Mouse (Mus musculus) adrenal gland, postnatal 4 days (tissue): ENCODE results near the gene 9230102O04Rik. TPM values are rescaled to one million over a fixed set of nuclear protein-coding genes. Genes with fewer than 3 reads are reported as not detected.

Source experiments
- DNase-seq, 2 experiments: peaks; one replicate each; pipeline ENCODE4 v3.0.0; 2021 to 2022; ENCODE audit warnings: low spot score in 2 of 2, mixed read lengths in 2 of 2
- long read RNA-seq, 2 experiments: library from polyadenylated mRNA; stranded (forward); transcript quantifications; one replicate each; pipeline ENCODE4 v2.0.0; 2021
- total RNA-seq, 2 experiments: library from RNA; stranded (reverse); gene quantifications; 2 replicates each; pipeline ENCODE4 v1.2.3; 2021

Gene 9230102O04Rik
- total RNA-seq: 1 to 10 TPM in 1 of 2 experiments, under 1 TPM in 1; 0.87 to 2.3 TPM
- long read RNA-seq, experiment 1: 0 reads
- long read RNA-seq, experiment 2, partial matches to known transcripts: 0 of 2 reads
- long read RNA-seq, experiment 2, other reads (novel, unspliced or antisense): 2 of 2 reads

DNA sequence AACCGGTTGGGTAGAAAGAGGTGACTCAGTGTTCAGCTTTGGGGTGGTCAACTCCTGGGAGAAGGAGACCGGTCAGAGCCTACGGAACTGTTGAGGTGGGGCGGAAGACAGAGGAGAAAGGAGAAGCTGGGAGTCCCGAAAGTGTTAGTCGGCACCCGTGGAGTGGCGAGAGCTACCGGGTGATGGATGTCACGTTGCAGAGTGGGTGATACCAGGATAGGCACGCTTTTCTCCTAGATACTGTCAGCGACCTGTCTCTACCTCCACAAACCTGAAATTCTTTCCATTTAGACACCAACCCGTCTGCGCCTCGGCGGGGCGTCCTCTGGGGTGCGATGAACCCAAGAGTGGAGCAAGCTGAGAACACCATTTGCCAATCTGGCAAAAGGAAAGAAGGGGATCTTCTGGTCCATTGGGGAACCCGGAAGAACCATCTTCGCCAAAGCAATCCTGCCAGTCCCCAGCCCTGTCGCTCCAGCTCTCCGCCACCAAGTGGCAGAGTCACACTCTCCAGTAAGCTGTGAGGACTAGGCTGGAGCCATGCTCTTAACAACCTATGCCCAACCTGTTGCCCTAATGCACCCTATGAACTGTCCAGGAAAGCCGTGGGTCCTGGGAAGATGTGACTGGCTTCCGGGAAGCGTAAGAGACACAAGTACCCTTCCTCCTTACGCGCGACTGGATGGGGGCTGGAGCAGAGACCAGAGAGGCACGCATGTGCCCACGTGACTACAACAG lies at the start of gene 9230102O04Rik:
9230102O04Rik (minus strand) TSS at position 628 of the 738 bp plus-strand sequence.
- no peak for DNase-seq

DNA sequence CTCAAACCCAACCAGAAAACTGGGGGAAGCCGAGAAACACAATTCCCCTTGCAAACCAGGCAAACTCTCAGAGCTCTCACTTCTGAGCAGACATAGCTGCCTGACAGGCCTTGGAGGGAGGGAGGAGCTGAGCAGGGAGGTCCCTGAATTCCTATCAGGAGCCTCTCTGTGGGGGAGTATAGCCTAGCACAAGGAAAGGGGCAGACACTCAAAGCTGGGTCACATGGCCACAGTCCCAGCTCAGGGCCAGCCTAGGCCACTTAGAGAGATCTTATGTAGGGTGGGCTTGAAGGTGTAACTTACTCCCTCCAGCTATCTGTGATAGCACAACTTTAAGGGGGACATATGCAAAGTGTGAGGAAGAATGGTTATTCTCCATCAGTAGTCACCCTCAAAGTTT lies 46.6 kb upstream of the 9230102O04Rik start:
- DNase-seq: no peak

DNA sequence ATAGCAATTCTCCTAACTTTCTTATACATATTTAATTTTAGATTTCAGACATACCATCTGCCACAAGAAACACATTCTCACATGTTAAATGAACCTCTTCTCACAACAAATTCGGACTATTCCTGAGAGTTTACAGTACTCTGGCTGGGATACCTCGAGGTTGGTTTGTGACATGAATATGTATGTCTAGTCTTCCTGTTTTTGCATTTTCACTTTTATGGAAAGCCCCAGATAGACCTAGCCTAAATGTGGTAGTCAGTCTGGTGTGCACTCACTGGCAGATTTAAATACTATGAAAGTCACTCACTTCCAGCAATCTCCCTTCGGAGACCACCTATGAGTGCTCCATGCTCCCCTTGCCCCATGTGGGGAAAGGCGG lies 37.6 kb upstream of the 9230102O04Rik start:
- DNase-seq: no peak

DNA sequence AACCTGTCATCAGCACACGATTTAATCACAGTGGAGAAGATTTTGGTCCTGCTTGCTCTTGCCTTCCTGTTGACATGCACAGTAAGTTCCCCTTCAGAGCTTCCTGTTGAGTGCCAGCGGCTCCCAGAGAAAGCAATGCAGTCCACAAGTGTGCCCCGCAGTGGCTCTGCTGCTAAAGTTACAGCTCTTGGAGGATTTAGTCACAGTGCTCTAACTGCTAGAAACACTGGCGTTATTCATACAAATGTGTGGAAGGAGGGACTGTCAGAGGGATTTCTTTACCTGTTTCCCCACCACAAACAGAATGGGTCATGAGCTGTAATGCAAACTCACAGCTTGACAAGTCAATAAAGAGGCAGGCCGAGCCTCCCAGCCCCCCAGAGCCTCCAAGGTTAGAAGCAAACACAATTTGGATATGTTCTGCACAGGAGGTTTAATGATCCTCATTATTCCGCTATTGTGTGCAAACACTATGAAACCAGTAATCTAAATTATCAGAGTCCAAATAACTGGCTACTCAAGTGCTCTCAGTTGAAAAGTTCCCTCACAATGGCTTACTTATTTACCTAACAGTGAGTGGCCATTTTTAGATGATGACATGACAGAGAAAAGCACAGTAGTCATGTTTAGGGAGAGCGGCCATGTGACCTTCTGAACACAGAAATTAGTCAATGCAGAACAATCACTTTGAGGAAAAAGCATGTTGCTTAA lies 37.0 kb upstream of the 9230102O04Rik start:
- DNase-seq: no peak

DNA sequence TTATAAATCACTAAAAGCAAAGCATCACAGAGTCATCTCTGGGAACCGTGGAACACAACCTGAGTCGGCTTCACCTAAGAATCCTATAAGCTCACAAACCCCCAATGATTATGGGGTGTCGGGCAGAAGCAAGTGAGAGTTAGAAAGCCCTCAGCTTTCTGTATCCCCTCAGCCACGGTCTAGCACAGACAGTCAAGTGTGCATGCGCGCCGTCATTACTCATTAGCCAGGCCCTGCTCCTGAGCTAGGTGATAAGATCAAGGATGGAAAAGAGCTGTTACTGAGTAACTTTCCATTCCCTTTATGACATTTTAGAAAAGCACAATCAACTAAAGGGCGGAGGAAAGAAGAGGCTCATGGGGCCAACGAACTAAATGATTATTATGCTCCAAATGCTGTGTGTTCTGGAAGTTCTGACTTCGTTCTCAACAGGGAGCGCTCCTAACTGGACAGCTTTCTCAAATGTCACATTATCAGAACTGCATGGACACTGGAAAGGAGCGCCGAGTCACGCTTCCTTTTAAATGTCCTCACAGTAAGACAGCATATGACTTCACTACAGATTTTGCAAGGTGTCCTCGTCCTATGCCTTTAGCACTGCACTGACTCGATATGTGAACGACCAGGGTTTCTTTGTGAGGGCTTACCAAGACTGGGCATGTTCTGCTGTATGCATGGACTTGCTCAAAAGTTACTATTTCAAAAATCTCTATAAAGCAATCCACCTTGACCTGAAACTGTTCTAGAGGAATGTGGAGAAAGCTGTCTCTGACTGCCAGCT lies 29.5 kb upstream of the 9230102O04Rik start:
- no peak for DNase-seq

DNA sequence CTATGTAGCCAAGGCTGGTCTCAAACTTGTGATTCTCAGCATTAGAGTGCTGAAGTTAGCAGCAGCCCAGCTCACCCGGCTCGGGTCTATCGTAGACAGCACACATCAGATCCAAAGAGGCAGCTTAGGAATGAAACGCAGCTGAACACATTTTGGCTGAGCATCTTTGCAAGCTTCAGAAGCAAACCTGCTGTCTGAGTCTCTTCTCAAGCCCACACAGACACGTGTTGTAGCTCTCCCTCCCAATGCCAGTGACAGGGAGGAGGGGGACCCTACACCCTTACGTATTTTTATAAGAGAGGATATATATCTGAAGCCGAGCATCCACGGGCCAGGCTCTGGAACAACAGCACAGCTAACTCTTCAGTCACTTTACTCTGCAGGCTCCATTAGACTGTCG lies 28.3 kb upstream of the 9230102O04Rik start:
- no peak for DNase-seq

DNA sequence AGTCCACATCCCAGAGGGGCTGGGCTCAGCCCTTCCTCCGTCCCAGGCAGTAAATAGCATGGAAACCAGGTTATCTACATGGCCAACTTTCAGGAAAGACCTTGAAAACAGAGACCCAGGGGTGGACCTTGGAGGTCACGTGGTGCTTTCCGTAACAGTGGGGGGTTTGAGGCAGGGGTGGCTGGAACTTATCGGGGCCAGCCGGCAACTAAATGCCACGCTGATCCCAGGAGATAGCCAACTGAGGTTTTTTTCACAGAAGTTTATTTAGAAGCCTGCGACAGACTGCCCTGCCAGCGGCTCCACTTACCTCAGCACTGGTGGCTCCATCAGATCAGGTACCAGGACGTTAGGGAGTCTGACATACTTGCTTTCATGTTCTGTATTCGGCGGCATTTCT lies 16.7 kb upstream of the 9230102O04Rik start:
- DNase-seq: no peak

DNA sequence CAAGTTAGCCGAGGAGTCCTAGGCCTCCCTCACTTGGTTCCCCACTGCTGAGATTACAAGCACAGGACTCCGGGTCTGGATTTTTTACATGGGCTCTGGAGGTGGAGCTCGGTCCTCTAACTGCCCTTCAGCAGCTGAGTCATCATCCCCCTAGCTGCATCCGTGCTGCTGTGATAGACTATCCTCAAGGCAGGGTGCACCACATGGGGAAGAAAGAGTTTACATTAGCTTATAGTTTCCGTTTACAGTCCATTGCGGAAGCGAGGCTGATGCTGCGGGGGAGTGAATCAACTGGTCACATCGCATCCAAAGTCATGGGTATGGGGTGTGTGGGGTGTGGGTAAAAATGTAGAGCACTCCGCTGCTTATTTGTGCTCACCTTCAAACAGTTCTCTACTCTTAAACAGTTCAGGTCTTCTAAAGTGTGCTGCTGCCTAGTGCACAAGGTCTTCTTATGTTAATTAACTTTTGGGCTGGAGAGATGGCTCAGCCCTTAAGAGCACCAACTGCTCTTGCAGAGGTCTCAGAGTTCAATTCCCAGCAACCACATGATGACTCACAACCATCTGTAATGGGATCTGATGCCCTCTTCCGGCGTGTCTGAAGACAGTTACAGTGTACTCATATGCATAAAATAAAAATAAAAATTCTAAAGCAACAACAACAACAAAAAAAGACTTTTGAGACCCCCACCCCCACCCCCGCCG lies 14.7 kb upstream of the 9230102O04Rik start:
- DNase-seq: no peak

DNA sequence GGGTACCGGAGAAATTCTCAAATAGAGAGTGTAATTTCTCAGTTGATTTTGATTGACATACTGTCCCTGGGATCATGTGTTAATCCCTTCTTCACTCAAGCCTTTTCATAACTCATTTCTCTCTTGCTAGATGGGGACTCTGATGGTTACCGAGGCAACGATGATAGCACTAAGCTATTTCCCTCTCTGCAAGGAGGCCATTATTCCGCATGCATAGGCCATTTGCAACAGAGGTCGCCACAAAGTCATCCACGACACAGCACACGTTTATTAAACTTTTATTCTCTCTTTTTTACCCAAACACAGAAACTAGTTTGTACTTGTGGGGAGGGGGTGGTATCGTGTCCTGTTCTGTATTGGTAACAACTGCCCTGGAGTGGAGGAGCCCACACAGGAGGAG lies 8.5 kb upstream of the 9230102O04Rik start:
- DNase-seq: no peak

DNA sequence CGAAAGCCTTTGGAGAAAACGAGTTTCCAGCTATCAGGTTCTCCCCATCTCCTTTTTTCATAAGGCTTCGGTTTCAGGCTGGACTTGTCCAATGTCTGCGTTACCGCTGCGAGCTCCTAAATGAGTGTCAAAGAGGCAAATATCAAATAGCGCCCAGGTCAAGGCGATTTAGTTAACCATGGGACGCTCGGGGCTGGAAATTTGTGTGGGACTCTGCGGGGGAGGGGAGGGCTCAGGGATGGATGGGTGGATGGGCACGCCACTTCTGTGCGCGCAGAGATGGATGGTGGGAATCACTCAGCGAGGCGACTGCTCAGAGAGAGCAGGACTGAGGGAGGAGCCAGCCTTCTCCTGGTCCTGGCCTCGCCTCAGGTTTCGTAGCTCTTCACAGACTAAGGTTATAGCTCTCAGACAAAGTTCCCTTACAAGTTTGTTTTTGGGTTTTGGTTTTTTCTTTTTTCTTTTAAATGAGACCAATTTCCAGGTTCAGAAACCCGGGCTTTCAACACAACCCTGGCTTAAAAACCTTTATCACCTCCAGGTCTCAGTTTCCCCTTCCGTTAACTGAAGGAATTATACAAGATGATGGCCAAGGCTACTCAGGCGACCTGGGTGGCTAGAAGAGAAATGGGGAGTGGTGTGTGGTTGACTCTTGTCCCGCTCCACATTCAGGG lies 6.9 kb upstream of the 9230102O04Rik start:
- no peak for DNase-seq

DNA sequence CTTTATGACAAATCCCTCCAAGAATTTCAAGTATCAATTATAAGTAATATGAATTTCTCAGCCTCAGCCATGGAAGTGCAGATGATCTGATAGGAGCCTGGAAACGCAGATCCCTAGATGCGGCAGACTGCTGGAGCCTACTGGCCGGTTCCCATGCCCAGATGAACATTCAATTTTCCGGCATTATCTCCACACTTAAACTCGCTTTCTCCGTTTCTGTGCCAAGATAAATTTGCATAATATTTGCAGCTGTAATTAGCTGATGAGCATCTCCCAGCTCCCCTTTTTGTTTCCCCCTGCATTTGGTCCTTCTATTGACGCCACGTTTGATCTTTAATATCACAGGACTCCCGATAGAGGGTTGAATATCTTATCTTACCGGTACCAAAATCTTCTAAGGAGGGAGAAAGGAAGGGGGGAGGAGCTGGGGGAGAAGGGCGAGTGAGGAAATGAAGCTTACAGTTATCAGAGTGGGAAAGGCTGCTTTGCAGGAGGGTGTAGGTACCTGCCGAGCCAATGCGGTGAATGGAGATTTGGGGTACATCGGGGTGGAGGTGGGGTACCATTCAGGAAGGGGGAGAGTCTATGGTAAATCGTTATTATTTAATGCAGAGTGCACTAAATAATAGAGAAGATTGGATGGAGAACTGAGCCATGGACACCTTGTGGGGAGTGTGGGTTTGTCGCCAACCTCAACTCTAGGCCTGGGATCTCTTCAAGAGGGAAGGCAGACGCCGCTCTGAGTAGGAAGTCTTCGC lies 5.7 kb upstream of the 9230102O04Rik start:
- no peak for DNase-seq

DNA sequence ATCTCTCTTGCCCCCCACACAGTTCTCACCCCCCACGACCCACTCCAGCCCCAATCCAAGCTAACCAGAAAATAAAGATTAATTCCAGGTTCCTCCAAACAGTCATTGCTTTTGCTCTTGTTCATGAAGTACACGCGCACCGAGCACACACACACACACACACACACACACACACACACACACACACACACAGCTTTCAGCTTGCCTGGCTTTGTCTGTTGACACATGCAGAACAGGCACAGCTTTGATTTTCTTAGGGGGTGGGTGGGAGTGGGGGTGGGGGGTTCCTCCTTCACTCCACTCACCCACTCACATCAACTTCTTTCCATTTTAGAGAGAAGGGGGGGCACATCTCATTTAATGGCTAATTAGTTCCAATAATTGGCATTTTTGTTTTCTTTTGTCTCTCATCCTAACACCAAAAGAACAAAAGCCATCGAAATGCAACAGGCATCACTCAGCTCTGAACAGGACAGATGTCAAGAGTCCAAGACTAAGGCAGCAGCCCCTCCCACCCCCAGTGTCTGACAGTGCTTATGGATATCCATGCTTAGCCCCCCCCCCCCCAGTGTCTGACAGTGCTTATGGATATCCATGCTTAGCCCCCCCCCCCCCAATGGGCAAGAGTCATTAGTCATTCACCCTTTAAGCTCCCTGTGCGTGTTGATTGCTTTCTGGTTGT lies 4.1 kb upstream of the 9230102O04Rik start:
- DNase-seq: no peak

DNA sequence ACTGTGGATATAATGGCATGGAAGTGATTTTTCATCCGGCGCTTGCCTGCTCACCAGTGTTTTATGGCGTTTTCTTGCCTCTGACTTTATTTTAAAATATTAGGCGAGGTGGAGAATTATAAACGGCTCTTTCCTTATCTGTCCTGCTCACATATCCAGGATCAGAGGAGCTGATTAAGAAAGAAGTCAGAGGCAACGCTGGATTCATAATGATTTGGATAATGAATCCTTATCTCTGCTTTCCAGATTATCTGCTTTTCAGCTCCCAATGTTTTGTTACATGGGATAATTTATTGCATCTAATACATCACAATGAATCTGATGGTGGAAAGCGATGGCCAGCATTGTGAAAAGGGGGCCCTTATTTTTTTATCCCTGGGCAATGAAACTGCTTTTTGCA lies 3.2 kb upstream of the 9230102O04Rik start:
- DNase-seq: no peak

DNA sequence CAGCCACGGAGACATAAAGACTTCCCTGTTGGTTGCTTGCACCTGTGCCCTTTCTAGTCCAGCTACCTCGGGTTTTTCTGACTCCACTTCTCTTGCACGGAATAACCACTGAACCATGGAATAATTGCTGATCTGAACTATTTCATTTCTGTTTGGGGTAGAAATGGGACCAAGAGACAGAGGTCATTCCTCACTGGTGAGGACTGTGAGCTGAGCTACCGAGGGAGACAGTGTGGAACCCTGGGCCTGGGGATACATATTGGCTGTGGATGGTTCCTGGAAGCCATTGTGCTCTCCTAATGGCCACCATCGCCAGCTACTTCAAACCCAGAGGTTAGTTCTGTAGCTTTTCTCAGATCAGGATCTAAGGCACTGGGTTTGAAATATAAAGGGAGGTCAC lies 1.6 kb upstream of the 9230102O04Rik start:
- DNase-seq: no peak

DNA sequence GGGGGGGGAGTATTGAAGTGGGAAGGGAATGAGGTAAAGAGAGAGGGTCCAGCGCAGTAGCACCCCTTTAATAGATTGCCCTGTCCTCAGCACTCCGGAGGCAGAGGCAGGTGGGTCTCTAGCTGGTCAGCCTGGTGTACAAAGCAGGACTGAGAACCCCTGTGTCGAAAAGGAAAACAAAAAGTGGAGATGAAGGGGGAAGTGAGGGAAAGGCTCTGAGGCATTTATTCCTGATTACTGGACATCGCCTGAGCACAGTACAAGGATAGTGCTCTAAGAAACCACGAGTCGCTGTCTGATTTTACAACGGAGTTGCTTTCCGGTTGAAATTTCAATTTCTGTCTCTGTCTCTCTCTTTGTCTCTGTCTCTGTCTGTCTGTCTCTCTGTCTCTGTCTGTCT lies 911 bp upstream of the 9230102O04Rik start:
- no peak for DNase-seq

DNA sequence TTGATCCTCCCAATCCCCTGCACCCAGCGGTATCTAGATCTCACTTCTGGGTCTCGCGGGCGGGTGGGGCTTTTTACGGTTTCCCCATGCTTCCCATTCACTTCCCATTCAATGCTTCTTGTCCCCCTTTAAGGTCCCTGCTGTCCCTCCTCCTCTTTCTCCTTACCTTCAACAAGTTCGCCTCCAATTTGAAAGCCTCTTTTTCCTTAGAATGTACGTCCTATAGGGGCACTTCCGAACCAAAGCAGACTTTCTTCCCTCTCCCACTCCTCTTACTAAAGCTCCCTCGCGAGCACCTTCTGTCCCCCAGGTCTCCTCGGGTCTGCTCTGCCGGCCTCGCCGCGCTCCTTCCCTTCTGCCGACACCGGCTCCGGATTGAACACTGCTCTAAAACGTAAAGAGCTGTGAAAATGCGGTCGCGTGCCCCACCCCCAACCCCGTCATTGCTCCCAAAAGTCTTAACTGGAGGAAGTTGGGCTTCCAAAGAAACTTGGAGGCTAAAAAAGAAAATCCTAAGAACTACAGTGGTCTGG lies 377 bp upstream of the 9230102O04Rik start, which contains the start of gene Gata3:
Gata3 (minus strand) TSS at position 384 of the 533 bp plus-strand sequence.
- DNase-seq: no peak

DNA sequence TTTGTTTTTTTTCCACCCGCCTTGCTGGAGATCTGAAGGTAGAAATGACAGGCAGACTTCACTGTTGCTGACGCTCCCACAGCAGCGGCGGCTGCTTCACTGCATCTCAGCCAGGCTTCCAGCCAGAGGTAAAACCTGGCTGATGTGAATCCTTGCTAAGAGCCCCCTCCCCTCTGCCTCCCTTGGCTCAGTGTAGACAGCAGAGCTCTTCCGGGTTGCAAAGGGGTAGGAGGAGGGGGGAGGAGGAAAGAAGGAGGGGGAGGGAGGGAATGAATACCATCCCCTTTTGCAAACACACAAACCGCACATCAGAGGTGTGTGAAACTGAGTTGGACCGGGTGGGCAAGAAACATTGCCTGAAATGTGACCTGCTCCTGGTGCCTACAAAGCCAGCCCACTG lies 1.7 kb downstream of the 9230102O04Rik start:
- no peak for DNase-seq

DNA sequence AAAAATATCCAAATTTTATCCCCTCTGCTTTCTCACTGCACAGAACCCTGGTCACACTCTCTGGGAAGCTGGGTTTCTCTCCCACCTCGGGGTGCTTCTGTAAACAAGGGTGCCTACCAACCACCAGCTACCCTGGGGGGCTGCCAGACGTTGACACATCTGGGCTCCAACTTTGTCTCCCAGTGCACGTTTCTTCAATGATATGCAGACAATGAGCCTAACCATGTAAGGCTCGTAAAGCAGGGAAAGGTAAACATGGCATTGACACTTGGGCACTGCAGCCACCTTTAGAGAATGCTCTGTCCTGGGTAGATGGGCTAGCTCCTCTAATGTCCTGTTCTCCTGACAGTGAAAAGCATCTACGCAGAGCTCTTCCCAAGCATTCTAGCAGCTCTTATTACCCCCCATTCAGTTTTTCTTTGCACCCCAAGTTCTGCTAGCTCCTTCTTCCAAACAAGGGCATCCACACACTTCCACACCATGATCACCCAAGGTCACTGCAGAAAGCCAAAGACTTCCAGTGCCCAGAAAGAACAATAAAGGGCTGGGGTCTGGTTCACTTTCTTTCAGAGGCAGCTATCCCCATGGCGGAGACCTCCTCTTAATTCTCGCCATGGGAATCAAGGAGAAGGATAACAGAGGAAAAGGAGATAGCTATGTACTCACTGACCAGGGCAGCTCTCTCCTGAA lies 2.3 kb downstream of the 9230102O04Rik start:
- DNase-seq: no peak
